Mouse (Mus musculus) colon, adult 2 months (tissue): Measurements from ENCODE around the gene 1700012B07Rik. TPM values are rescaled to one million over a fixed set of nuclear protein-coding genes. Genes with fewer than 3 reads are reported as not detected.

Experiments
- polyA plus RNA-seq: library from polyadenylated mRNA; depleted of rRNA; stranded (reverse); fragments of >200 nt; gene quantifications from 2 replicates; pipeline ENCODE4 v1.2.3, GENCODE M21; 2012; rRNA removed

1700012B07Rik gene
- polyA plus RNA-seq, result not detected in 2 replicates

DNA sequence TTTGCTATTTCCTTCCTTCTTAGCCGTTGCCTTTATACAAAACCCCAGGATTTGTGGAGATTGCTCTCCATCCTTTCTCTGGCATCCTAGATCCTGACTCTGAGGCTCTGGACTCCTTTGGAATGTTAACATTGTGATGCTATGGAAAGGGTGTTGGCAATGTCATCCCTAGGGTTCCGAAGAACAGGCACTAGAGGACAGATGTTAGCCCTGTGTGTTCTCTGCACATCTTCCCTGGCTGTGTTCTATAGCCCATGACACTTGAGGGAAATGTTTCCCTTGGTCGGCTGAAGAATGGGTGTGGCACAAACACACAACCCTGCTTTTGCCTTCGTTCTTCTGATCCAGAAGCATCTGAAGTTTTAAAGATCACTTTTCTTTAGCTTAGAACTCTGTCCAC is at the start of gene 1700012B07Rik:
1700012B07Rik (minus strand) TSS at position 101 of the 400 bp plus-strand sequence.

Other genes starting within 250 kb of the 1700012B07Rik start
- 13.7 and 17.1 TPM in 2 replicates for gene Wipi1, start 216.1 kb downstream of the 1700012B07Rik start, polyA plus RNA-seq
- gene Prkar1a, start 178.6 kb downstream of the 1700012B07Rik start, polyA plus RNA-seq, result 62.4 and 63.7 TPM in 2 replicates
- gene Fam20a, start 105.8 kb downstream of the 1700012B07Rik start, polyA plus RNA-seq, result 6.0 and 7.4 TPM in 2 replicates
- 0.41 and 0.43 TPM in 2 replicates for gene Abca8b, start 167.8 kb upstream of the 1700012B07Rik start, polyA plus RNA-seq